Mouse (Mus musculus) hindbrain, embryonic 15.5 days (tissue): ENCODE measurements at regions not wholly inside any gene's neighbourhood (a gene's known extent, or its start where the extent isn't known, plus 50 kb on each side); places are given as distances from the start of the nearest gene placed in this dataset.

Experiments
- ATAC-seq: fragments of 200-750 bp; cut with Nextera tagmentation; 2 replicates; pipeline ENCODE4 v1.8.0; 2017; ENCODE audit warnings: low read depth, moderate number of reproducible peaks, moderate TSS enrichment; ENCODE audit not compliant: low FRiP score
- H3K27ac ChIP-seq: fragments of 300-500 bp; sonication (generic); replicated peaks from 2 replicates; pipeline ENCODE4 v1.5.1; 2015; ENCODE audit warnings: mild to moderate bottlenecking, inconsistent platforms
- H3K27me3 ChIP-seq: fragments of 300-500 bp; sonication (generic); 2 replicates; pipeline ENCODE4 v1.6.1; 2015; ENCODE audit warnings: control low read depth, inconsistent platforms
- H3K36me3 ChIP-seq: fragments of 300-500 bp; sonication (generic); 2 replicates; pipeline ENCODE4 v1.6.1; 2015; ENCODE audit warnings: control low read depth, inconsistent platforms
- H3K4me1 ChIP-seq: fragments of 300-500 bp; sonication (generic); replicated peaks from 2 replicates; pipeline ENCODE4 v1.6.1; 2015; ENCODE audit warnings: control low read depth, inconsistent platforms
- H3K4me2 ChIP-seq: fragments of 300-500 bp; sonication (generic); 2 replicates; pipeline ENCODE4 v1.6.1; 2015; ENCODE audit warnings: moderate library complexity, mild to moderate bottlenecking, inconsistent platforms
- H3K4me3 ChIP-seq: fragments of 300-500 bp; sonication (generic); 2 replicates; pipeline ENCODE4 v1.5.1; 2015; ENCODE audit warnings: mild to moderate bottlenecking, inconsistent platforms
- H3K9ac ChIP-seq: fragments of 300-500 bp; sonication (generic); 2 replicates; pipeline ENCODE4 v1.6.1; 2015; ENCODE audit warnings: inconsistent platforms
- H3K9me3 ChIP-seq: fragments of 300-500 bp; sonication (generic); 2 replicates; pipeline ENCODE4 v1.6.1; 2016; ENCODE audit warnings: control low read depth, inconsistent platforms
- WGBS: fragments of 180-500 bp; shearing (Covaris S2); methylation state at CpG from one replicate; pipeline ENCODE4 v1.1.7; 2015; 5-methylcytosine and 5-hydroxymethylcytosine counted together

DNA sequence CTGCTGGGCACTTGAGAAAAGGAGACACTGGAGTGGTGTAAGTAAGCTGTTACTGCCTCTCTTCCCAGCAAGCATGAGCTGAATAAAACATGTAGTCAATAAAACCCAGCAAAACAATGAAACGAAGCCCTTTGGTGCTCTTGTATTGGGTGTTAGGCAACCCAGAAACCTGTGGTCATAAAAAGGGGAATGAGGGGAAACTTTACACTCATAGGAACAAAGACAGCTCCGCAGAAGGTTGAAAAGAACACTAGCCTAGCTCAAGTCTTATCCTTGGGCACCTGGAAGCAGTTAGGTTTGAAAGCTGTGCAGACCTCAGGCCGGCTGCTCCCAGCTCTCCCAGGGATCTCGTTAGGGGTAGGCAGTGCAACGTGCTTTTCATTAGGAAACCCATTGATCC, 193.6 kb downstream of the Mex3b start:
- Histone ChIP-seq H3K27me3 (no peaks in the 10 kb centered on the region), H3K4me3 (no peak overlapping the region), H3K4me2 (no peak overlapping the region), H3K9ac (no peak overlapping the region), H3K27ac (no peak overlapping the region), H3K4me1 (no peaks in the 10 kb centered on the region), H3K9me3 (no peaks in the 10 kb centered on the region), H3K36me3 (no peaks in the 10 kb centered on the region)
- WGBS: 56% methylated on average over 5 of the region's 5 CpGs
- no peak for ATAC-seq

GRCm38 (mm10) chr7:83061197-83061893, 194.2 kb downstream of the Mex3b start:
- Histone ChIP-seq H3K9ac (no peak overlapping the region), H3K4me2 (no peak overlapping the region), H3K9me3 (no peaks in the 10 kb centered on the region), H3K36me3 (no peaks in the 10 kb centered on the region), H3K27ac (no peak overlapping the region), H3K27me3 (no peaks in the 10 kb centered on the region), H3K4me3 (no peak overlapping the region), H3K4me1 (no peaks in the 10 kb centered on the region)
- no peak for ATAC-seq
- 83% methylated on average over 7 of the region's 7 CpGs for WGBS

DNA sequence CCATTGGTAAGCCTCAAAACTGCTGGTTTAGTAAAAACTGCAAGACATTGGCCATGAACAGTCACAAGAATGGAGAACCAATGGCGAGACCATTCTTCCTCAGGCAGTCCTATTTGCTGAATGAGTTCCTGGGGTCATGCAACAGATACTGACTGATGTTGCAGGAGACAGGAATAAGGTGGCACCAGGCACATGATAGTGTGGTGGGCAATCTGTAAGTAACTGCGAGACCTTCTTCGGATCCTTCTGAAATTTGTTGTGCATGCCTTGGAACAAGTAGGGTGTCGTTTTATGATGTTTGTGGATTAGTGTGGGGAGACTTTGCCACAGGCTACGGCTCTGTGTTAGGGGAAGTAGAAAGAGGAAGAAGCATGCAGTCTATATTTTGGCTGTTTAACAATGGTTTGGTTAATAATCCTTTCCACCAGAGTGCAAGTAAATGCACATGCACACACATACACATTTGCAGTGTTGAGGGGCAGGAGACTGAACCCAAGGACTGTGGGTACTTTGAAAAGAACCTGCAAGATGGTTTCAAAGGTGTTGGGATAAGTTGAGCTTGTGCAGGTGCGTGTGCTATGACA, 194.9 kb downstream of the Mex3b start:
- Histone ChIP-seq H3K36me3 (no peaks in the 10 kb centered on the region), H3K9me3 (no peaks in the 10 kb centered on the region), H3K4me2 (no peak overlapping the region), H3K27me3 (no peaks in the 10 kb centered on the region), H3K4me3 (no peak overlapping the region), H3K4me1 (no peaks in the 10 kb centered on the region), H3K9ac (no peak overlapping the region), H3K27ac (no peak overlapping the region)
- WGBS: 93% methylated on average over 6 of the region's 6 CpGs
- no peak for ATAC-seq

DNA sequence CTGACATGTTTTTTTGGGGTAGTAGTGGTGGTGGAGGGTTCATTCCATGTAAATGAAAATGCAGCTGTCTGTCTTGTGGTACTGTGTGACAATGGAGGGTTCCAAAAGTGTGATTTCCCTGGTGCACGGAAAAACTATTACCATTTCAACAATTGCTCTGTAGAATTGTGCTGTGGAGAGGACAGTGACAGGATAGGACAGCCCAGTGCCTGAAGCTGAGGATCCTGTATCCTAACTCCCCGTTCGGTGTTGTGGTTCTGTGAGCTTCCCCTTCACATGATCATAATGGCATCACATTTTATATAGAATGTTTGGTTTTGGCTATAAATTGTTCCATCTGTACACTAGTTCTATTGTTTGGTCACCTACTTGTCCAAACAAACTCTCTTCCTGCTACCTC, 196.4 kb downstream of the Mex3b start:
- H3K4me3 ChIP-seq: no peak overlapping the region
- 89% methylated on average over 3 of the region's 3 CpGs for WGBS
- H3K9ac ChIP-seq: no peak overlapping the region
- H3K4me2 ChIP-seq: no peak overlapping the region
- no peaks in the 10 kb centered on the region for H3K4me1 ChIP-seq
- no peaks in the 10 kb centered on the region for H3K27me3 ChIP-seq
- ATAC-seq: no peak
- no peak overlapping the region for H3K27ac ChIP-seq
- H3K36me3 ChIP-seq: no peaks in the 10 kb centered on the region
- H3K9me3 ChIP-seq: no peaks in the 10 kb centered on the region

- no peaks in the 10 kb centered on the region for H3K4me1 ChIP-seq
- no peaks in the 10 kb centered on the region for H3K27me3 ChIP-seq
- WGBS: 94% methylated on average over 3 of the region's 3 CpGs
- no peak for ATAC-seq
- H3K36me3 ChIP-seq: no peaks in the 10 kb centered on the region
- H3K4me2 ChIP-seq: no peak overlapping the region
- no peak overlapping the region for H3K4me3 ChIP-seq
- H3K9ac ChIP-seq: no peak overlapping the region
- no peaks in the 10 kb centered on the region for H3K9me3 ChIP-seq
- H3K27ac ChIP-seq: no peak overlapping the region
Observed at GRCm38 (mm10) chr7:83065341-83065740, 198.2 kb downstream of the Mex3b start.

DNA sequence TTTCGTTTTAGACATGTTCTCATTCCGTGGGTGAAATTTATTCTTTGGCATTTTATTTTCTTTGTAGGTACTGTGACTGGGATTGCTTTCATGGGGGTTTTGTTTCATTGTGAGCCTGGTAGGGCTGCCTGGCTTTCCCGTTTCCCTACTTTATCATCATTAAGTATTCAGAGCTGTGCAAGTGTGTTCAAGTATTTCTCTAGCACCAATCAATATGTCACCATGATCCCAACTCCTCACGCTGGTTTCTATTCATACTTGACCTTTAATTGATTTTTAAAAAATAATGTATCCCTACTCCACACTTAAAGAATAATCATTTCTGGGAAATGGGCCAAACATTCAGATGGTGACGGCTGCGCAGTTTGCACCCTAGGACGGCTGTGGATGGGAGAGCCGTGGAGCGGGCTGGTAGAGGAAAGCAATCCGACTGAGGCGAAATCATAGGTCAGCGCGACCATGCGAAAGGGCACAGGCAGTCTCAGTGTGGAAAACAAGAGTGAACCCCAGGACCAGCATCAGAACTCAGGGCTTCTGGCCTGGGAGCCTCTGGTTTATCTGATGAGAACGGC, 207.4 kb downstream of the Mex3b start:
- H3K4me2 ChIP-seq: peak overlapping the region; percentile 14; the same call in 1 of the 2 replicates
- no peak overlapping the region for H3K9ac ChIP-seq
- H3K4me3 ChIP-seq: no peak overlapping the region
- H3K27ac ChIP-seq: no peak overlapping the region
- no peaks in the 10 kb centered on the region for H3K36me3 ChIP-seq
- H3K9me3 ChIP-seq: no peaks in the 10 kb centered on the region
- no peaks in the 10 kb centered on the region for H3K27me3 ChIP-seq
- 61% methylated on average over 15 of the region's 15 CpGs for WGBS
- peaks cover 18% of the 10 kb centered on the region for H3K4me1 ChIP-seq
- ATAC-seq: peak; percentile 44; the same call in 1 of the 2 replicates

GRCm38 (mm10) chr7:83075159-83075952, 208.2 kb downstream of the Mex3b start:
- Histone ChIP-seq H3K4me3 (no peak overlapping the region), H3K27me3 (no peaks in the 10 kb centered on the region), H3K9ac (no peak overlapping the region), H3K27ac (no peak overlapping the region), H3K9me3 (no peaks in the 10 kb centered on the region), H3K36me3 (no peaks in the 10 kb centered on the region), H3K4me2 (no peak overlapping the region), H3K4me1 (peaks cover 18% of the 10 kb centered on the region)
- no peak for ATAC-seq
- WGBS: 83% methylated on average over 4 of the region's 4 CpGs

- Histone ChIP-seq H3K9me3 (no peaks in the 10 kb centered on the region), H3K9ac (no peak overlapping the region), H3K27me3 (no peaks in the 10 kb centered on the region), H3K36me3 (no peaks in the 10 kb centered on the region), H3K27ac (peak overlapping the region; percentile 23; the same call in 1 of the 2 replicates), H3K4me1 (peaks cover 18% of the 10 kb centered on the region), H3K4me3 (no peak overlapping the region), H3K4me2 (peak overlapping the region; percentile 25)
- peak; percentile 64; the same call in 1 of the 2 replicates for ATAC-seq
- WGBS: 23% methylated on average over 11 of the region's 11 CpGs
Observed at GRCm38 (mm10) chr7:83077035-83077918, 210.1 kb downstream of the Mex3b start.

DNA sequence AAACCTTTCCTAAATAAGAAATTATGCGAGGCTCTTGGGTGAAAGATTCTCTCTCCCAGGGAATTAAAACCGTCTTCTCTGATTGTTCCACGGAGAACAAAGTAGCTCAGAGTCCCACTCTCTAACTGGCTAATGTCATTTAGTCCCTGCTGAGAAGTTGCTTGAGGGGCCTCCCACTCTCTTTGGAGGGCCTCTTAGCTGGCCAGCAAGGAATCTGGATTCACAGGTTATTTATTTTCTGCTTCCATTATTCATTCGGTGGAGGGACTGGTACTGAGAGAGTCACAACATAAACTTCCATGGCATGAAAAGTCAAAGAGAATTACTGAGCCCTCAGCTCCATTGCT, 210.8 kb downstream of the Mex3b start:
- WGBS: 9% methylated on average over 4 of the region's 4 CpGs
- Histone ChIP-seq H3K27ac (no peak overlapping the region), H3K4me2 (no peak overlapping the region)

DNA sequence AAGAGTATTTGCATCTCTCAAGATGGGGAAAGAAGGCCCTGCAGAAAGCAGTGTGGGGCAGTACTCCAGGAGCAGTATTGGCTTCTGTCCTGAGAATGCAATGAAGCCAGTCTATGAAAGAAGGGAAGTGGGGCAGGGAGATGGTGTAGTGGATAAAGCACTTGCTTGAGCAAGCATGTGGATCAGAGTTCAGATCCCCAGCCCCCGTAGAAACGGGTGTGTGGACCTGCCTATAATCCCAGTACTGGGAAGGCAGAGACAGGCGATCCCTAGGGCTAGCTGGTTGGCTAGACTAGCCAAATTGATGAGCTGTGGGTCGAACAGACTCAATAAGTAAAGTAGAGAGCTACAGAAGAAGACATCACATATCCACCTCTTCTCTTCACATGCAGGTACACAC, 211.6 kb downstream of the Mex3b start:
- H3K27me3 ChIP-seq: no peaks in the 10 kb centered on the region
- no peaks in the 10 kb centered on the region for H3K36me3 ChIP-seq
- no peak overlapping the region for H3K9ac ChIP-seq
- ATAC-seq: no peak
- WGBS: 89% methylated on average over 4 of the region's 4 CpGs
- peaks cover 18% of the 10 kb centered on the region for H3K4me1 ChIP-seq
- H3K9me3 ChIP-seq: no peaks in the 10 kb centered on the region
- H3K4me2 ChIP-seq: no peak overlapping the region
- H3K27ac ChIP-seq: no peak overlapping the region
- no peak overlapping the region for H3K4me3 ChIP-seq

More for the DNA sequence above, 210.8 kb downstream of the Mex3b start:
- ATAC-seq: 0 out of 2 replicates have a peak, but pooled peaks have one; percentile 9
- Histone ChIP-seq H3K36me3 (no peaks in the 10 kb centered on the region), H3K4me3 (no peak overlapping the region), H3K9me3 (no peaks in the 10 kb centered on the region), H3K4me1 (peaks cover 18% of the 10 kb centered on the region), H3K9ac (no peak overlapping the region), H3K27me3 (no peaks in the 10 kb centered on the region)

DNA sequence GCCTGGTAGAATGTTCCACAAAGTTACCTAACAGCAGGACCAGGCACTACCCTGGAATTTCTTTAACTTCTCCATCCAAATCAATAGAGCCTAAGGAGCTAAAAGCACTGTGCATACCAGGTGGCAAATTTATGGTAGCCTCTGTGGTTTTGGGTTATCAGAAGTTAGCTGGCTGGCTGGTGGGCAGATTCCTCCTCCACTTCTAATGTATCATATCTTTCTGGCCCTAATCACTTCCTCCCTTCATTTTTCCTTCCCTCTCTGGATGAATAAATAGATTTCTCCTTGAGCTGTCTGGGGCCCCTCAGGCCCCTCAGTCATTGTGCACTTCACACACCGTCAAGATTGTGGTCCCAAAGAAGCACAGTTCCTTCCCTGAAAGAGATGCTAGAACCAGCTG, 212.7 kb downstream of the Mex3b start:
- H3K36me3 ChIP-seq: no peaks in the 10 kb centered on the region
- H3K27ac ChIP-seq: no peak overlapping the region
- H3K4me1 ChIP-seq: peaks cover 15% of the 10 kb centered on the region
- no peak for ATAC-seq
- H3K9ac ChIP-seq: no peak overlapping the region
- no peaks in the 10 kb centered on the region for H3K9me3 ChIP-seq
- H3K4me2 ChIP-seq: no peak overlapping the region
- no peaks in the 10 kb centered on the region for H3K27me3 ChIP-seq
- 85% methylated on average over 1 of the region's 1 CpGs for WGBS
- H3K4me3 ChIP-seq: no peak overlapping the region
